Mouse (Mus musculus) spleen, embryonic (tissue): Measurements from ENCODE around the gene Ctu2.

Experiments
- CTCF ChIA-PET: fragments of 350-600 bp; sonication (Branson Sonifier 250); formaldehyde crosslinking; loops from one replicate; lab custom pipeline; 2022; lab: Charles Lee

The Ctu2 gene

DNA sequence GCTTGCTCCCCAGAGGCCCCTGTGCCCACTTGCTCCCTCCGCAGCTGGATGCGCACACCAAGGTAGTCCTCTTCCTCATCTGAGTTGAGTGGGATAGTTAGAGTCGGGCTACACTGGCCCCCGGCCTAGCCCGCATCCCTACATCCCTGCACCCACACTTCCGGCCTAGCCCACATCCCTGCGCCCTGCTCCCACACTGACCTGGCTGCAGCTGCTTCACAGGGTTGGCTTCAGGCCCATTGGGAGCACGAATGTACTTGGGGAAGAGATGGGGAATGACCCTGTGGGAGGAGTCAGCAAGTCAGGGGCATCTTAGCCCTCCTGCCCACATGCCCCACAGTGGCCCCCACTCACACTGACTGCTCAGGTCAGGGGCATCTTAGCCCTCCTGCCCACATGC lies 6.5 kb downstream of the Ctu2 start:
- CTCF ChIA-PET, result interaction anchor here (0.8 kb wide), 1 partner anchor 9 kb away, joined by 6 read pairs; no protein-coding TSS in a partner anchor

GRCm38 (mm10) chr8:122483877-122484276 lies 7.9 kb downstream of the Ctu2 start:
- CTCF ChIA-PET, result no interaction called here

GRCm38 (mm10) chr8:122484831-122485230 lies 8.9 kb downstream of the Ctu2 start:
- CTCF ChIA-PET, result no interaction called here

- CTCF ChIA-PET, result no interaction called here
Measured at GRCm38 (mm10) chr8:122488387-122488786, 12.4 kb downstream of the Ctu2 start.

DNA sequence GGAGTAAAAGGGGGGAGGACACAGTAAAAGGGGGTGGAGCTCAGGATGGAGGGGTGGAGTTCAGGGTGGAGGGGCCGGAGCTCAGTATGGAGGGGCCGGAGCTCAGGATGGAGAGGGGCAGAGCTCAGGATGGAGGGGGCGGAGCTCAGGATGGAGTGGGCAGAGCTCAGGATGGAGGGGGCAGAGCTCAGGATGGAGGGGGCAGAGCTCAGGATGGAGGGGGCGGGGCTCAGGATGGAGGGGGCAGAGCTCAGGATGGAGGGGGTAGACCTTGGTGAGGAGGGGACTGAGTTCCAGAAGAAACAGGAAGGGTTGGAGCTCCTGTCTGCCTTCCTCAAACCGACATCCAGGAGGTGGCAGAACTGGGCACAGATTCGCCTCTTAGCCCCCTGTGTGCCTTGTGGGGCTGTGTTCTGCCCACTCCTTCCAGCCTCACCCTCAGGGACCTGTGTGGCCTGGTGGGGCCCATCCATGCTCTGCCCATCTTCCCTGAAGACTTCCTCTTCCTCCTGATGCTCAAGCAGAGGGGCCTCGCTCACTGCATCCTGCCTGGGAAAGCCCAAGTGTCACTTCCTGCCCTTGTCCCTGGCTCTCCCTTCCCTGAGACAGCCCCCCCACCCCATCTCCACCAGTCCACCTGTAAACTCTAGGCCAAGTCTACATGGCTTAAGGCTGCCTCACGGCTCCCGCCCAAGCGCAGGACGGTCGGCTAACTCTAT lies 21.2 kb downstream of the Ctu2 start:
- CTCF ChIA-PET, result interaction anchor here (0.6 to 0.9 kb wide), 3 partner anchors 52 to 793 kb away, joined by 3 to 6 read pairs (median 3); no protein-coding TSS in a partner anchor

DNA sequence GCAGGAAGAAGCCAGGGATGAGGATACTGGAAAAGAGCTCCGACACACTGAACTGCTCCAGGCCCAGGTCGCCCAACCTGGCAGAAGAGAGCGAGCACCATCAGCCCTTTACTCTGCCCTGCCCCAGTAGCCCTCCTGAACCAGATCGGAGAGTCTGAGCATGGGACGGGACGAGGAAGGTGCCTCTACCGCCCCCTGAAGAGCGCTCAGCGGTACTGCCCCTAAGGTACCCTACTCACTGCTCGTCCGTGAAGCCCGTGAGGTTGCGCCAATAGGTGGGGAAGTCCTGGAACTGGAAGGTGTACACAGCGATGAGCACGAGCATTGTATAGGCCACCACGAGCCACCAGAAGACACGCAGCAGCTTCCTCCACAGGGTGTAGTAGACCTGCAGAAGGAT lies 22.0 kb downstream of the Ctu2 start:
- CTCF ChIA-PET, result interaction anchor here (1.1 kb wide), 1 partner anchor 52 kb away, joined by 4 read pairs; no protein-coding TSS in a partner anchor

DNA sequence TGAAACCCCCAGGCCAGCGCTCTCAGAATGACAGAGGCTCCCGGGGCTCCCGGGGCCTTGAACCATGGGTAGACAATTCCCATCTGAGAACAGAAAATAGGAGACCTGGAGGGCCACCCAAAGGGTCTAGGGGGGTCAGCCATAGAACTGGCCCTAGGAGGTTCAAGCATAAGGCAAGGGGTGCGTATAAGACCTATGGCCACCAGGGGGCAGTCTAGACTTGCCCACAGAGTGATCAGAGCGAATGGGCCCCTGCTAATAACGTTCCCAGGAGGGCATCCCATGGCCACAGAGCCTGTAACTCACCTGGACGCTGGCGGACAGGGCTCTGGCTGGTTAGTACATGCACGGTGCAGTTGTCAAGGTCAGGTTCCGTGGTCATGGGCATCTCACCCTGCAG lies 24.9 kb downstream of the Ctu2 start:
- CTCF ChIA-PET, result interaction anchor here (1.9 kb wide), 1 partner anchor 51 kb away, joined by 14 read pairs; no protein-coding TSS in a partner anchor

- CTCF ChIA-PET, result no interaction called here
Measured at GRCm38 (mm10) chr8:122511552-122511951, 35.6 kb downstream of the Ctu2 start.

GRCm38 (mm10) chr8:122512392-122512791 lies 36.4 kb downstream of the Ctu2 start:
- CTCF ChIA-PET, result no interaction called here

DNA sequence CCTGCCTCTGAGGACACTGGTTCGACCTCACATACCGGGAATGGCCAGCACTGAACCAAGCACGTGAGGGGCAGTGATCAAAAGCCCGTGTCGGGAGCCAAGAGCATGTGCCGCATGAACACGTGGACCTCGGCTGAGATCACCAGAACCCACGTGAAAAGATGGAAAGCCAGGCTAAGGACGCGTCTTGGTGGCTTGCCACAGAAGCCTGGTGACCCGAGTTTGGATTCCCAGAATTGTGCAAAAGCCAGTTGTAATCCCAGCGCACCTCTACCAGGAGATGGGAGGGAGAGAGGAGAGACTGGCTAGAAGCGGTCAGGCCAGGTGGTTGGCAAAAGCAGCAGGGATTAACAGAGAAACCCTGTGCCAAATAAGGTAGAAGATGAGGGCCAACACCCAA lies 39.8 kb downstream of the Ctu2 start:
- CTCF ChIA-PET, result no interaction called here

GRCm38 (mm10) chr8:122517541-122518190 lies 41.7 kb downstream of the Ctu2 start:
- CTCF ChIA-PET, result interaction anchor here (0.5 kb wide), 1 partner anchor 1942 kb away, joined by 3 read pairs; no protein-coding TSS in a partner anchor

- CTCF ChIA-PET, result no interaction called here
Measured at GRCm38 (mm10) chr8:122520611-122521010, 44.7 kb downstream of the Ctu2 start.

DNA sequence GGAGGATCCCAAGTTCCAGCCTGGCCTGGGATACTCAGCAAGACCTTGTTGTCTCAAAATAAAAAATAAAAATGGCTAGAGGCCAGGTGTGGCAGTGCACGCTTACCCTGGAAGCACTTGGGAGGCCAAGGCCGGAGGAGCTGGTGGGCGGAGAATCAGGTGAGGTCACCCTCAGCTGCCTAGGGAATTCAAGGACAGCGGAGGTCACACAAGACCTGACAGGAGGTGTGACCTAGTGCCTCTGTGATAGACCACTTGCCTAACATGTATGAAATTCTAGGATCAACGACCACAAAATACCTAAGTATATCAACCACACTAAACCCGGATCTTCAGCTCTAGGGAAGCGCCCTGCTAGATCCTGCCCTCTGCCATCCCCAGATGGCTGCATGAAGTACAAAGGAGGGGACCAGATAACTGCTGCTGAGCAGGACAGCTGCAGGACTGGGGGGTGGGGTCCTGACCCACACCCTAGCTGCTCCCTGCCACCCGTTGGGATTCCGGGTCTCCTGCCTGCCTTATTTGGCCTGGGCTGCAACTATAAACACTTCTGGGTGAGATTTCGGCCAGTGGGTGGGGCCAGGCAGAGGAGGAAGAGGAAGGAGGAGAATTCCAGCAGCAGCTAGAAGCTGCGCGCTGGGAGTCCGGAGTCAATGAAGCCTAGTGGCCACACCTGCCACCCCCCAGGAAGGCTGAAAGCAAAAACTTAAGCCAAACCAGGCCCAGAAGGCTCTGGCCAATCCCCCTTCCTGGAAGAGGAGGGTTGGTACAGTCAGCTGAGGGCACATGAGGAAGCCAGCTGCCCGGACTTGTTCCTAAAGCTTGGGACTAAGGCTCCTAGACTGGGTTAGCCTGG lies 47.1 kb downstream of the Ctu2 start:
- CTCF ChIA-PET, result no interaction called here

GRCm38 (mm10) chr8:122523652-122524360 lies 47.9 kb downstream of the Ctu2 start:
- CTCF ChIA-PET, result interaction anchor here (0.5 kb wide), 1 partner anchor 200 kb away, joined by 3 read pairs; no protein-coding TSS in a partner anchor

- CTCF ChIA-PET, result interaction anchor here (0.5 kb wide), 1 partner anchor 199 kb away, joined by 3 read pairs; no protein-coding TSS in a partner anchor
Measured at GRCm38 (mm10) chr8:122524506-122524905, 48.6 kb downstream of the Ctu2 start.

DNA sequence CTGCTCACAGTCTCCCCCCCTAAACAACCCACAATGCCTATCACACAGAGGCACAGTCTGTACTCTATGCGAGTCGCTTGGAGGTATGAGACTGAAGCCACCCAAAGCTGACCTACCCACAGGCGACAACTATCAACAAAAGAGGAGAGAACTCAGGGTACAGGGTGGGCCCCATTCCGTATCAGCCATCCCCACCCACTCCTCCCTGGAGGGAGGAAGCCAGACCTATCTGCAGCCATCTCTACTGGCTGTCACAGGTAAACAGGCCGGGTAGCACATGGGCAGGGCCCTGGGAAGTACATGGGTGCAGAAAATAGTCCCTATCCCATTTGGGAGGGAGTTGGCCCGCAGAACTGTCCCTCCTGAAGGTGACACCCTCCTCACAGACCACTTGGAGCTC lies 49.1 kb downstream of the Ctu2 start:
- CTCF ChIA-PET, result no interaction called here

DNA sequence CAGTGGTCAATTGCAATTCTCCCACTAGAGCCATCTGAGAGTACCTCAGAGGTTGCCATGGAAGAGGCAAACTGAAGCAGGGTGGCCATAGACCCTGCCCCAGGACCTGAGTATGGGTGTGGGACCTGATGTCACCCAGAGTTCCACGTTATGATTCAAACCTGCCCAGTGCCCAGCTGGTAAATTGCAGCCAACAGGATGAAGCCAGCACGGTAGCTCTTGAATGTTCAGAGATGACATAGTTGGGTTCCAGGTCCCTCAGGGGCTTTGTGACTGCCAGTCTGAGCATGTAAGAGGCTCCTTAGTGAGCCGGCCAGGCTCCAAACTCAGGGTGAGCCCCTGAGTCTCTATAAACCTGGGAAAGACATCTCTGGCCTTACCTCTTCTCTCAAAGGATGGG lies 50.1 kb downstream of the Ctu2 start:
- CTCF ChIA-PET, result no interaction called here

GRCm38 (mm10) chr8:122526526-122527170 lies 50.7 kb downstream of the Ctu2 start:
- CTCF ChIA-PET, result no interaction called here

DNA sequence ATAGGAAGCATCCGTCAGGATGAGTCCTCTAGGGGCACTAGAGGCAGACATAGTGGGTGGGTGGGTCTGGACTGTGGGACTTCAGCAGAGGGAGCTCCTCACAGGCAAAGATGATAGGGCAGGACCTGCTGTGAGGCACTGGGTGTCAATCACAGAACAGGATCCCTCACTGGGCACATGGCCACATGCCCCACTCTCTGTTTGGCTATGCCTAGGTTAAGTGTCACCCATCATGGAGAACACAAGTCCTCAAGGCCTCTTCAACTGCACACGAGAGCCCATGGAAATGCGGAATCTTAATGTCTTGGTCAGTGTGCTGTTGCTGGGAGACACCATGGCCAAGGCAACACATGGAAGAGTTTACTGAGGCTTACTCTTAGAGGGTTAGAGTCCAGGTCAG lies 52.0 kb downstream of the Ctu2 start:
- CTCF ChIA-PET, result no interaction called here

DNA sequence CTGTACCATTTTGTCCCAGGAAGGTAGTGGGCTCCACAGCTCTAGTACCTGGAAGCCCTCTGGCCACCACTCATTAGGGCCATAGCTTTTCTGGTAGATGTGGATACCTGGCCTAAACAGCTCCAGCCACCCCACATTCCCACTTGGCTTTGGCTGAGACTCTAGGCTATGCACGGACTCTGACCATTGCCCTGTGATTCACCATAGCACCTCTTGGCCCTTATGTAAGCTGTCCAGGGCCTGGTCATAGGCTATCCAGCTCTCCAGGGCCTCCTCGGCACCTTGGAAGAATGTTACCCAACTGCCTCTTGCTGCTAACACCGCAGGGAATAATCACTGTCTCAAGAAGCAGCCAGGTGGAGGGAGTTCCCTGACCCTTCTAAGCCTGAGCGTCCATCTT lies 53.2 kb downstream of the Ctu2 start:
- CTCF ChIA-PET, result no interaction called here

DNA sequence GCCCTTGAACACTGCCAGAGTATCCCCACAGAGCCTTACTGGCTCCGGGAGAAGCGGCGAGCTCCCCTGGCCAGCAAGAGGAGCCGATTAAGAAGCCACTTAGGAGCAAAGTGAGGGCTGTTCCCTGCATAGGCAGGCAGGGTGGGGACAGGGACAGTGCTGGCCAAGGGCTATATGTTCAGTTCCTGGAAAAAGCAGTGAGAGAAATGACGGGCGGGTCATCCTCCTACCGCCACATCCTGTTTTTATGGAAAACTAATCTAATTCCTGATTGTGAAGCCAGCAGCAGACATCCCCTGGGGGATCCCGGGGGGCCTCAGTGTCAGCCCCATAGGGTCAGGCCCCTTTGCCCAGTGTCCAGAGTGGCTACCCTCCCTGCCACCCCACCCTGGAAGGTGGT lies 55.4 kb downstream of the Ctu2 start:
- CTCF ChIA-PET, result no interaction called here
